ENCODE assay signal across 12 mouse cellular contexts in the genomic region with DNA sequence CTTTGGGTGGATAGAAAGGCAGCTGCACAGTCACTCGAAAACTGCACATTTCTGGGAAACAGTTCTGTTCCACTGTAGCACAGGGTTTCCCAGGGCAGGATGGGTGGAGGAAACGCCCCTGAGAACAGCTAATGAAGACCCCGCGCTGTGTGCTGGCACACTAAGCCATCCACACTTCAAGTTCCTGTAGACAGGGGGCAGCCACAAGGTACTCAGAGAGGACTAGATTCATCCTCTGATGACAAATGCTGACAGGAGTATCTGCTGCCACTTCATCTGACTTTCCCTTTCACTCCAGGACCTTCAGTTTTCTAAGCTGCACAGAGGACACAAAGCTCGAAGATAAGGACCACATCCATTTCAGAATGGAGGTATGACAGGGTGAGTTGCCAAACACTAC. TPM values are rescaled to one million over a fixed set of nuclear protein-coding genes. Genes with fewer than 3 reads are reported as not detected.
DNase-seq lines count a peak whose midpoint lies in the region; ATAC-seq and TF ChIP-seq lines count a peak whose summit lies in the region.
"Had no signal": no experiment of that assay in that cellular context is flagged by ENCODE, and none has a peak within 500 bp of the region (broad histone marks: within the 10 kb centered on the region; RNA-seq: fewer than 3 reads in every experiment).

No protein-coding gene starts in this region.

- WGBS in intestine, postnatal 0 days: 67% methylated on average over 5 of the region's 5 CpGs
- 65% methylated on average over 5 of the region's 5 CpGs for WGBS in intestine, embryonic 15.5 days
- 52% methylated on average over 5 of the region's 5 CpGs for WGBS in limb, embryonic 14.5 days

- DNase-seq in CH12.LX (ENCODE audit: extremely low read depth) (no peak), ZHBTc4 (ENCODE audit: low read depth, low spot score) (peak; percentile 18)
- no peak for DNase-seq in limb, embryonic 14.5 days (ENCODE audit: low spot score)
- DNase-seq in right cerebral cortex, adult 18-20 months: no peak
- DNase-seq in urinary bladder, adult 2 months (ENCODE audit: low spot score): no peak
- DNase-seq: heart, adult 11 months; kidney, adult 9 months; kidney, postnatal 4 days; thymus, adult 18-20 months had no signal

- TF ChIP-seq CTCF in intestine, postnatal 0 days (IDR thresholded peaks at IDR 0.05; ENCODE audit: low read depth): peak; percentile 21; the same call in 1 of the 2 replicates
- peak in 1 of 2 experiments; percentile 41; a peak in 2 of 4 replicates for TF ChIP-seq CTCF in CH12.LX (conservative IDR thresholded peaks at IDR 0.05 in 1 of 2, IDR thresholded peaks at IDR 0.05 in 1 of 2; ENCODE audit: low read depth in 2 of 2, low read length in 2 of 2)

- H3K4me2 ChIP-seq in intestine, postnatal 0 days (replicated peaks; ENCODE audit: low read depth): no peak overlapping the region
- H3K4me2 ChIP-seq in intestine, embryonic 15.5 days (replicated peaks): no peak overlapping the region
- H3K4me2 ChIP-seq in CH12.LX (ENCODE audit: insufficient read depth, low read depth, poor library complexity, severe bottlenecking): no peak overlapping the region
- 0 out of 2 replicates have a peak overlapping the region, but pooled peaks have one; percentile 10 for H3K4me2 ChIP-seq in limb, embryonic 14.5 days (replicated peaks; ENCODE audit: low read depth, low read length, severe bottlenecking)

- no peak overlapping the region for H3K27ac ChIP-seq in intestine, postnatal 0 days (ENCODE audit: low read depth, low read length)
- no peak overlapping the region for H3K27ac ChIP-seq in intestine, embryonic 15.5 days
- no peak overlapping the region; the same call in 1 of the 2 replicates for H3K27ac ChIP-seq in CH12.LX (ENCODE audit: insufficient read depth, low read depth)
- H3K27ac ChIP-seq in limb, embryonic 14.5 days (replicated peaks; ENCODE audit: low read depth, low read length): no peak overlapping the region

- H3K4me3 ChIP-seq in intestine, postnatal 0 days (ENCODE audit: low read depth, low read length): no peak overlapping the region
- H3K4me3 ChIP-seq in intestine, embryonic 15.5 days (replicated peaks): no peak overlapping the region
- H3K4me3 ChIP-seq in CH12.LX (replicated peaks in 1 of 3; ENCODE audit: low read depth in 2 of 3, low read length in 2 of 3, poor library complexity in 1 of 3): no peak overlapping the region
- no peak overlapping the region for H3K4me3 ChIP-seq in limb, embryonic 14.5 days (replicated peaks; ENCODE audit: low read length)

- TF ChIP-seq EP300 in CH12.LX (IDR thresholded peaks at IDR 0.05; ENCODE audit: low read length): no peak

- no peak overlapping the region for H3K9ac ChIP-seq in intestine, postnatal 0 days (ENCODE audit: low read depth, low read length)
- no peak overlapping the region for H3K9ac ChIP-seq in intestine, embryonic 15.5 days
- no peak overlapping the region for H3K9ac ChIP-seq in CH12.LX (ENCODE audit: insufficient read depth, low read depth)
- H3K9ac ChIP-seq in limb, embryonic 14.5 days (ENCODE audit: low read depth, low read length, severe bottlenecking): no peak overlapping the region

- H3K36me3 ChIP-seq in intestine, postnatal 0 days (ENCODE audit: control insufficient read depth, insufficient read depth): peaks cover 30% of the 10 kb centered on the region
- H3K36me3 ChIP-seq in intestine, embryonic 15.5 days: no peaks in the 10 kb centered on the region
- H3K36me3 ChIP-seq in CH12.LX (replicated peaks in 1 of 2; ENCODE audit: control insufficient read depth in 1 of 2, insufficient read depth in 1 of 2, low read length in 1 of 2): peaks cover 20 to 22% of the 10 kb centered on the region in 2 experiments
- H3K36me3 ChIP-seq in limb, embryonic 14.5 days (ENCODE audit: control insufficient read depth, insufficient read depth, low read length): peaks cover 33% of the 10 kb centered on the region

- no peak for ATAC-seq in intestine, postnatal 0 days
- ATAC-seq in intestine, embryonic 15.5 days: no peak
- peak; percentile 36; the same call in 1 of the 2 replicates for ATAC-seq in limb, embryonic 14.5 days (ENCODE audit: low FRiP score, low read depth)
- ATAC-seq: activated CD4-positive, CD25-positive, alpha-beta regulatory T cell, adult 4 months had no signal

- in situ Hi-C loops in CH12.LX (cut with MboI; ENCODE audit: low pct_ligation_motif_present, low pct_unique_long_range_greater_than_20kb, low sequenced_read_pairs): loop anchor here (5.0 kb wide), 1 partner anchor 37 kb away; no protein-coding TSS in a partner anchor

- dilution Hi-C loops in CH12.LX (cut with MboI; ENCODE audit: extremely low pct_ligation_motif_present, extremely low pct_unique_long_range_greater_than_20kb, low sequenced_read_pairs): no loop called here

- H3K4me1 ChIP-seq in intestine, postnatal 0 days (replicated peaks; ENCODE audit: control insufficient read depth, insufficient read depth, low read length): no peaks in the 10 kb centered on the region
- H3K4me1 ChIP-seq in intestine, embryonic 15.5 days (replicated peaks): no peaks in the 10 kb centered on the region
- peaks cover 13 to 23% of the 10 kb centered on the region in 2 experiments for H3K4me1 ChIP-seq in CH12.LX (ENCODE audit: control insufficient read depth in 1 of 2, insufficient read depth in 2 of 2)
- peaks cover 8% of the 10 kb centered on the region for H3K4me1 ChIP-seq in limb, embryonic 14.5 days (ENCODE audit: control insufficient read depth, insufficient read depth, low read length)

- no peaks in the 10 kb centered on the region for H3K79me2 ChIP-seq in CH12.LX (replicated peaks; ENCODE audit: control insufficient read depth, extremely low read depth, insufficient read depth, poor library complexity, severe bottlenecking)

- no peaks in the 10 kb centered on the region for H3K9me3 ChIP-seq in intestine, postnatal 0 days (ENCODE audit: control insufficient read depth)
- H3K9me3 ChIP-seq in intestine, embryonic 15.5 days: no peaks in the 10 kb centered on the region
- H3K9me3 ChIP-seq in CH12.LX (replicated peaks; ENCODE audit: low read length): no peaks in the 10 kb centered on the region
- no peaks in the 10 kb centered on the region for H3K9me3 ChIP-seq in limb, embryonic 14.5 days (ENCODE audit: control insufficient read depth, low read length)

- no peak for TF ChIP-seq RAD21 in CH12.LX (IDR thresholded peaks at IDR 0.05; ENCODE audit: low read depth, low read length)

- no peaks in the 10 kb centered on the region for H3K27me3 ChIP-seq in intestine, postnatal 0 days (replicated peaks; ENCODE audit: control insufficient read depth, insufficient read depth, low read length)
- H3K27me3 ChIP-seq in intestine, embryonic 15.5 days (replicated peaks): 0 out of 2 replicates have a peak, but pooled peaks cover 4% of the 10 kb centered on the region
- peaks cover 5% of the 10 kb centered on the region for H3K27me3 ChIP-seq in CH12.LX (replicated peaks)
- H3K27me3 ChIP-seq in limb, embryonic 14.5 days (ENCODE audit: control insufficient read depth, insufficient read depth, low read length): no peaks in the 10 kb centered on the region

- TF ChIP-seq POLR2A in CH12.LX (IDR thresholded peaks at IDR 0.05; ENCODE audit: low read depth, low read length): no peak
- TF ChIP-seq POLR2A in limb, embryonic 14.5 days (IDR thresholded peaks at IDR 0.05; ENCODE audit: borderline replicate concordance, extremely low read depth, insufficient read depth, insufficient read length): no peak

TF ChIP-seq in CH12.LX, 34 proteins besides CTCF, POLR2A, EP300 and RAD21:
- no peak for TF ChIP-seq MAFK (IDR thresholded peaks at IDR 0.05; ENCODE audit: insufficient replicate concordance, low read length)
- peak; percentile 21; the same call in 1 of the 2 replicates for TF ChIP-seq CHD1 (IDR thresholded peaks at IDR 0.05; ENCODE audit: low read depth, low read length)

RNA-seq across cellular contexts. Expression of gene Calcoco1, which starts 17.2 kb away (rescaled TPM):
- 14.2 and 14.4 TPM in 2 replicates for polyA plus RNA-seq in intestine, postnatal 0 days (2015; fragmentation: Nextera tagmentation; extraction: Ambion mirVana)
- 27.7 and 28.5 TPM in 2 replicates for polyA plus RNA-seq in intestine, embryonic 15.5 days (2015; fragmentation: Nextera tagmentation; extraction: Ambion mirVana)
- total RNA-seq in CH12.LX (2012; rRNA removed) (2.7 and 8.5 TPM in 2 replicates), CH12.LX (2014; rRNA removed) (3.6 and 4.5 TPM in 2 replicates)
- polyA plus RNA-seq in CH12.LX (2012; ENCODE audit: insufficient read length, low read depth): 7.6 and 9.7 TPM in 2 replicates
- polyA plus RNA-seq in limb, embryonic 14.5 days (2012; rRNA removed): 54.7 and 57.5 TPM in 2 replicates
- 56.6 and 62.9 TPM in 2 replicates for polyA plus RNA-seq in limb, embryonic 14.5 days (2014; fragmentation: Nextera tagmentation; extraction: Ambion mirVana)
- 52.1 and 79.6 TPM in 2 replicates for polyA plus RNA-seq in urinary bladder, adult 2 months (2012; rRNA removed)

RNA-seq across cellular contexts. Expression of gene Atp5g2, which starts 32.7 kb away (rescaled TPM):
- polyA plus RNA-seq in intestine, postnatal 0 days (2015; fragmentation: Nextera tagmentation; extraction: Ambion mirVana): 74.5 and 77.9 TPM in 2 replicates
- polyA plus RNA-seq in intestine, embryonic 15.5 days (2015; fragmentation: Nextera tagmentation; extraction: Ambion mirVana): 68.2 and 73.2 TPM in 2 replicates
- 571 and 589 TPM in 2 replicates for total RNA-seq in CH12.LX (2012; rRNA removed)
- total RNA-seq in CH12.LX (2014; rRNA removed): 281 and 297 TPM in 2 replicates
- 33.9 and 35.0 TPM in 2 replicates for polyA plus RNA-seq in CH12.LX (2012; ENCODE audit: insufficient read length, low read depth)
- 635 and 699 TPM in 2 replicates for polyA plus RNA-seq in limb, embryonic 14.5 days (2012; rRNA removed)
- 73.6 and 78.4 TPM in 2 replicates for polyA plus RNA-seq in limb, embryonic 14.5 days (2014; fragmentation: Nextera tagmentation; extraction: Ambion mirVana)
- polyA plus RNA-seq in urinary bladder, adult 2 months (2012; rRNA removed): 363 and 422 TPM in 2 replicates
